Mouse (Mus musculus) liver, embryonic 14.5 days (tissue): Measurements from ENCODE around the gene Myo1b.

Source experiments
- CTCF ChIP-seq: IDR thresholded peaks from 2 replicates; pipeline ENCODE4 v1.5.1; 2016; ENCODE audit warnings: antibody characterized with exemption, low read depth, control low read depth
- EP300 ChIP-seq: IDR thresholded peaks from 2 replicates; pipeline ENCODE4 v1.6.1; 2016; ENCODE audit warnings: antibody characterized with exemption, low read depth

GRCm38 (mm10) chr1:51934176-51934924, 18.5 kb upstream of the Myo1b start:
- TF ChIP-seq CTCF = no peak
- no peak for TF ChIP-seq EP300
